Mouse (Mus musculus) CD4-positive, CD25-positive, alpha-beta regulatory T cell, adult 4 months (primary cell): ENCODE results near the gene Nps. TPM values are rescaled to one million over a fixed set of nuclear protein-coding genes. Genes with fewer than 3 reads are reported as not detected.
"Not testable (repeated sequence)": the region's sequence is repeated elsewhere in the genome, so short reads cannot be mapped to it uniquely, and the experiment has no call there.

Experiments
- ATAC-seq: one replicate; pipeline ENCODE4 v1.8.0; 2017
- polyA plus RNA-seq, 2 experiments: library from polyadenylated mRNA; unstranded; fragments of 100-300 nt; shearing (Covaris generic); gene quantifications; one replicate each; pipeline ENCODE4 v1.2.1; 2017

The Nps gene
- not detected for polyA plus RNA-seq

GRCm38 (mm10) chr7:135258053-135258753 lies at the start of gene Nps:
Nps (plus strand) TSS chr7:135258703.
- not testable (repeated sequence) for ATAC-seq

- ATAC-seq = no peak
Observed at GRCm38 (mm10) chr7:135208947-135209567, 49.4 kb upstream of the Nps start.

GRCm38 (mm10) chr7:135210296-135210695 lies 48.2 kb upstream of the Nps start:
- ATAC-seq = no peak

DNA sequence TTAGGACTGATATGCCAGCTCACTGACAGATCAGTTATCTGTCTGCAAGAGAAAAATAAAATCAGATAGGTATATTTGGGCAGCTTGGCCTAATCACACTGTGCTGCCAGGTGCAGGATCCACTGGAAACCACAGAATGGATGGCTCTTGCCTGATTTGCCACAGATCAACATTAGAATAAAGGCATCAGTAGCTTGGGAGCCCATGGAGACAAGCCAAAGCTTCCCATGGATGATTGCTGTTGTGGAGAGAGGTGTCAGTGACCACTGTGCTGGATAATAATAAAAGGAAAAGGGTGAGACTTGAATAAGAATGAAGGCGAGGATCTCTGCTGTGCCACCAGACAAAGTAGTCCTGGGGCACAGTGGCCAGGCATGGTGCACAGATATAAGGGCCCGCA lies 47.7 kb upstream of the Nps start:
- no peak for ATAC-seq

DNA sequence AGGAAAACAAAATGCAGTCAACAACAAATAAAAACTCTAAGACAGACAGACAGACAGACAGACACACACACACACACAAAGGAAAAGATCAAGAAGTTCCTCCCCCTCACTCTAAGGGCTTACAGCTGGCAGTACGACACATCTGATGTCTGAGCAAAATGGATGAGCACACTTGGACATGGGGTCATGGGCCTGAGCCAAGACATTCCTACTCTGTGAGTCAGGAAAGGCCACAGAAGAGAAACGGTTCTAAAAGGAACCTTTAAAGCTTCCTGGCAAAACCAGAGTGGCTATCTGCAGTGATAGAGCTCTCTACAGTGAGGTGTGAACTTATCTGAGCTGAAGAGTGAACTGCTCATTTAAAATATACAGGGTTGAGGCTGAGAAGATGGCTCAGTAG lies 46.0 kb upstream of the Nps start:
- ATAC-seq = no peak

DNA sequence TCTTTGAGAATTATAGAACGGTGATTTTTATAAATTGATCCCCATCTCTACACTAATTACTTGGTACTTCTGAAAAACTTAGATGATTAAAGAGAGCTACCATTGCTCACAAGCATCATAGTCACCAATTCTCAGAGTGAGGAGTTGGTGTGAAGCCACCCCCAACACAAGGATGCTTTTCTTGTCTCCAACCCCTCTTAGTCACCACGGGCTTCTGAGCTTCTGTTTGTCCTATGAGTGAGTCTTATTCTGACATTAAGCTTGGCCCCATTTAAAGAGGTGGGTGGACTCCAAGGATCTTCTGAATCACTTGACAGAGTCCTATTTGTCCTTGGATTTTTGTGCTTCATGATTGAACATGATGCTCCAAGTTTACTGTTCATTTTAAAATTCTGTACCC lies 37.0 kb upstream of the Nps start:
- ATAC-seq = no peak

- ATAC-seq = no peak
Observed at GRCm38 (mm10) chr7:135226021-135226420, 32.5 kb upstream of the Nps start.

DNA sequence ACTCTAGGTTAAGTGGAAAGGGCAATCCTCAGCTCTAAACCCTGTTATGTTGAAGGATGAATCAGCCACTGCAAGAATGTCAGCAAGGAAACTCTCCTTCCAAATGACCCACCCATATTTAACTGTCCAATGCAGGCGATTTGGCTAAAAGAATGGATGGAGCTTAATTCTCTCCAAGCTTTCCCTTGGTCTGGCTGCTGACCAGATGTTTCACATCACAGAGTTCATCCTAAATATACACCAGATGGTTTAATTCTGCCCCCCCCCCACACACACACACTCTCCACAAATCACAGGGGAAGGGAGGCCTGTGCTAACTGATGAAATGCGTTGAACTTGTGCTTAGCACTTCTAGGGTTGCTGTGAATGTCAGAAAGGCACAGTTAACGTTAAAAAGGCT lies 21.4 kb upstream of the Nps start:
- ATAC-seq = no peak

GRCm38 (mm10) chr7:135239441-135239840 lies 19.1 kb upstream of the Nps start:
- no peak for ATAC-seq

DNA sequence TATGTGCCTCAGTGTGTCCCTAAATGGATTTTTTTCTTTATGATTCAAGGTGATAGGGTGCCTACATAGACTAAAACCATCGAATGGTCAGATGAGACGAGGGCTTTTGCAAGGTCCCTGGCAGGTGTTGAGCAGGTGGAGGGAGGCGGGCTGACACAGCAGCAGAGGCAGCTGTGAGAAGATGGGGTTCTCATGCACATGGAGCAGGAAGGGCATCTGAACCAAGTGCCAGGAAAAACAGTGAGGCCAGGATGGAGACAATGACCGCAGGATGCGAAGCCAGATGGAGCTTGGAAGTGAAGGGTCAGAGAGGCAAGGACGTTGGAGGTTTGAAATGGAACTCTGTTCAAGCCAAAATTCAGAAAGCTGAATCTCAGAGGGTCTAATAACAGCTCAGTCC lies 18.5 kb upstream of the Nps start:
- no peak for ATAC-seq

DNA sequence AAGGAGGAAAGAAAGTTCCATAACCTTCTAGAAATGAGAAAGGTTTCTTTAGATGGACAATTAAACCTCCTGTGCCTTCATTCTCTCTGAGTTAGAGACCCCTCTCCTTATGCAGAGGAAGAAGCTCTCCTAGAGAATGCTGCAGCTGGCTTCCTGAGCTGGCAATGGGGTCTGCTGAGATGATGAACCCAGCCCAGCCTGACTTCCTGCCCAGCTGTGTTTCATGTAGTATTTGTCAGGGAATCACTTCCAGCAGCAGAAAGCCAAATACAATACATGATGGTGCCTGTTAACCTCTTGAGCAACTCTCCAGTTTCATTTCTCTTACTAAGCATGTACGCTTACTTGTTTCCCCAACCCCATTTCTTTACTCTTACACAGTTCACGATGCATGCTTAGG lies 17.9 kb upstream of the Nps start:
- no peak for ATAC-seq

DNA sequence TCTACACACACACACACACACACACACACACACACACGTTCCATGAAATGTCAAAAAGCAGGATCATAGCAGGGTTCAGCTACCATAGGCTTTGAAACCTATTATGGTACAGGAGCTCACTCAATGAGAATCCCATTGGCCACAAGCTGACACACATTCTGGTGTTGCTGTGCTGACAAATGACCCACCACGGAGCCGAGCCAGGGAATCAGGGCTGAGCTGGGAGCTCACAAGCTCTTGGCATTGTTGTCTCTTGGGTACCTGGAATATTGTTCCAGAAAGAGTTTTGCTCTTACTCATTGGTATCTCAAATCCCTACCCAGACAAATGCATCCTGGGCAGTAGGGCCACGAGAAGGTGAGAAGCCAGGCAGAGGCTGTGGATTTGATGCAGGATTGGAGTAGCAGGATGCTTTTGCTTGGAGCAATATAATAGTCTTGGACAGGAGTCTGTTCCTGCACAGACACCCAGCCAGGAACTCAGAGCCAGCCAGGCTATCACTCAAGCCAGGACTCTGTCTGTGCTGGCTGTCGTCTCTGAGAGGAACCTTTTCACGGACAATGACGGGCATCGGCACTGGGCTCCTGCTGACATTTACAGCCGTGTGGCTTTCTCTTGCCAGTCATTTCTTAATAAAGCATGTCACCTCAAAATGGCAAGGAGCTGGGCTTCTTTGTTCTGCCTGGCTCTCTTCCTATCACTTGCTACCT lies 14.2 kb upstream of the Nps start:
- no peak for ATAC-seq

DNA sequence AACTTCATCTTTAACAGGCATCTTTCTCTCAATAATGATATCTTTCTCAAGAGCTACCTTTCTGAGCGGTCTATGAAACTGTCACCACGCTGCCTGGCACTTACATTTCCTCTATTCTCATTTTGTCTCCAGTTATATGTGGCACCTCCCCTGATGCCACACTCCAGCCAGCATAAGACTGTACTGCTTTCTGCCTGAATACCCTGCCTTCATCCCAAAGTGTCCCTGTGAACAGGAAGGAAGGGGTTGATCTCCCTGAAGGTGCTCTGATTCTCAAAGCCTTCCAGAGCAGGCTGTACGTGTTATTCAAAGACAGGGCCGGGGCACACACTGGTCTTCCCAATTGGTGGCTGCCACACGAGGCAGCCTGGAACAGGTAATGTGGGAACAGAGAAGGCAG lies 12.1 kb upstream of the Nps start:
- no peak for ATAC-seq

- ATAC-seq = no peak
Observed at GRCm38 (mm10) chr7:135253249-135253648, 5.3 kb upstream of the Nps start.

GRCm38 (mm10) chr7:135254423-135254822 lies 4.1 kb upstream of the Nps start:
- ATAC-seq = no peak

GRCm38 (mm10) chr7:135271011-135271410 lies 12.5 kb downstream of the Nps start:
- ATAC-seq = no peak

- no peak for ATAC-seq
Observed at GRCm38 (mm10) chr7:135283212-135283611, 24.7 kb downstream of the Nps start.

GRCm38 (mm10) chr7:135289976-135290375 lies 31.5 kb downstream of the Nps start:
- no peak for ATAC-seq

DNA sequence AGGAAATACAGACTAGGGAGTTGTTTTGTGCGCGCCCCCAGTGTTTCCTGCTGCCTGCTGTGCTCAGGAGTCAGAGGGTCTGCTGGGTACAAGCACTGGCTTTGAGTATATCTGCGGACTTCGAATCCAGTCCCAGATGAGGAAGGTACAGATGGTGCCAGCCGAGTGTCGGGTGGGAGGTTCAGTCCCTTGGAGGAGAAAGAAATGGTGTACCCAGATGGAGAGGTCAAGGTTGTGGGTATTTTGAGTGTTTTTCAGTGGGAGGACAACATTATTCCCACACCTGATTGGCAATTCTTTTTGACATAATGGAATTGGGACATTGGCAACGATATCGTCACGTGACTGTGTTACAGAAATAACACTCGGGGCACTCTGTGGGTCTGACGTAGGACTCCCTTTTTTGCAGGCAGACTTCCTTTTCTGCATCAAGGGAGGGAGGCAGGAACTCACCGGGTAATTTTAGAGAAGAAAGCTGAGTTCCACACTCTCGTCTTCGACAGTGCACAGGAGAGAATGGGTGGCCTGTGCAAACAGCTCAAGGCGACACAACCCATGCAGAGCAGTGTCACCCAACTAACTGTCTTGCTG lies 33.2 kb downstream of the Nps start:
- no peak for ATAC-seq

DNA sequence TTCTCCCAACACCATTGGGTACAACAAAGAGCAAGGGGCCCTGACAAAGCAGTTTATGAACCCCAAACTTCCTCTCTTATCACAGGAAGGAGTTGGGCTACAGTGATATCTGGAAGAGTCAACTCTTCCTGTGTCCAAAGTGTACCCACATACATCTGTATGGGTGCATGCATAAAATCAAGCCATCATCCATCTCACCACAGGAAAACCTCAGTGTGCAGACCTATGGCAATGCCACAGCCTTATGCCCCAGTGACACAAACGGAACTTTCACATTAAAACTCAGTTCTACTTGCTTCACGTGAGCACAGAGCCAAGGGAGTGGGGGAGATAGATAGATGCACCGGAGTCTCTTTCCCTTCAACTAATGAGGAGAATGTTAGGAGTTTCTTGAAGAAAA lies 36.0 kb downstream of the Nps start:
- ATAC-seq = no peak

GRCm38 (mm10) chr7:135304496-135304895 lies 46.0 kb downstream of the Nps start:
- ATAC-seq = no peak
